Mouse (Mus musculus) kidney, adult 2 months (tissue): Measurements from ENCODE around the gene Dnajc27. TPM values are rescaled to one million over a fixed set of nuclear protein-coding genes. Genes with fewer than 3 reads are reported as not detected.

Experiments
- DNase-seq: peaks from one replicate; pipeline ENCODE4 v3.0.0; 2021
- H3K27ac ChIP-seq: fragments of 200-500 bp; 2 replicates; pipeline ENCODE4 v1.5.1; 2012; ENCODE audit warnings: low read depth, low read length, control low read depth, inconsistent platforms; ENCODE audit not compliant: insufficient read depth
- H3K27me3 ChIP-seq: fragments of 200-500 bp; replicated peaks from 2 replicates; pipeline ENCODE4 v1.6.1; 2012; ENCODE audit warnings: mild to moderate bottlenecking, moderate library complexity, low read length, inconsistent platforms; ENCODE audit not compliant: control insufficient read depth, insufficient read depth
- H3K36me3 ChIP-seq: fragments of 200-500 bp; 2 replicates; pipeline ENCODE4 v1.6.1; 2012; ENCODE audit warnings: mild to moderate bottlenecking, moderate library complexity, low read length, inconsistent platforms; ENCODE audit not compliant: control insufficient read depth, insufficient read depth
- H3K4me1 ChIP-seq: fragments of 200-500 bp; 2 replicates; pipeline ENCODE4 v1.6.1; 2011; ENCODE audit warnings: low read length; ENCODE audit not compliant: control insufficient read depth, insufficient read depth
- H3K4me3 ChIP-seq: fragments of 200-500 bp; 2 replicates; pipeline ENCODE4 v1.5.1; 2011; ENCODE audit warnings: mild to moderate bottlenecking, low read depth, low read length, control low read depth; ENCODE audit not compliant: insufficient read depth
- CTCF ChIP-seq: fragments of 200-500 bp; conservative IDR thresholded peaks from 2 replicates; pipeline ENCODE4 v1.5.1; 2011; ENCODE audit warnings: low read depth, mild to moderate bottlenecking, control low read depth, low read length, moderate library complexity, mixed read lengths; ENCODE audit not compliant: insufficient read depth, insufficient read length
- POLR2A ChIP-seq: fragments of 200-500 bp; IDR thresholded peaks from one replicate; pipeline ENCODE4 v1.6.1; 2011; ENCODE audit warnings: low read depth, low read length, control low read depth
- whole genome bisulfite sequencing: fragments of 180-500 bp; shearing (Covaris S2); methylation state at CpG from one replicate; pipeline ENCODE4 v1.1.7; 2018; 5-methylcytosine and 5-hydroxymethylcytosine counted together
- polyA plus RNA-seq: library from polyadenylated mRNA; depleted of rRNA; stranded (reverse); fragments of >200 nt; gene quantifications from 2 replicates; pipeline ENCODE4 v1.2.3, GENCODE M21; 2012

The Dnajc27 gene
- polyA plus RNA-seq, 1 experiment: 4.3 TPM

GRCm38 (mm10) chr12:4045992-4046391 is 36.4 kb upstream of the Dnajc27 start:
- Histone ChIP-seq H3K4me1 (no peaks in the 10 kb centered on the region), H3K27me3 (no peaks in the 10 kb centered on the region), H3K27ac (no peak overlapping the region), H3K4me3 (no peak overlapping the region), H3K36me3 (no peaks in the 10 kb centered on the region)
- TF ChIP-seq CTCF: no peak
- no peak for TF ChIP-seq POLR2A
- 84% methylated on average over 1 of the region's 1 CpGs for WGBS
- DNase-seq: no peak

GRCm38 (mm10) chr12:4048031-4048430 is 34.4 kb upstream of the Dnajc27 start:
- TF ChIP-seq POLR2A: no peak
- TF ChIP-seq CTCF: no peak
- WGBS: 57% methylated on average over 6 of the region's 6 CpGs

GRCm38 (mm10) chr12:4050861-4051425 is 31.4 kb upstream of the Dnajc27 start:
- H3K27ac ChIP-seq: no peak overlapping the region
- WGBS: 79% methylated on average over 9 of the region's 9 CpGs
- no peak overlapping the region for H3K4me3 ChIP-seq
- no peaks in the 10 kb centered on the region for H3K27me3 ChIP-seq
- no peaks in the 10 kb centered on the region for H3K4me1 ChIP-seq
- H3K36me3 ChIP-seq: no peaks in the 10 kb centered on the region
- TF ChIP-seq CTCF (no peak), POLR2A (no peak)
- no peak for DNase-seq

More at GRCm38 (mm10) chr12:4048031-4048430, 34.4 kb upstream of the Dnajc27 start:
- H3K4me3 ChIP-seq: no peak overlapping the region
- H3K4me1 ChIP-seq: no peaks in the 10 kb centered on the region
- no peaks in the 10 kb centered on the region for H3K36me3 ChIP-seq
- DNase-seq: no peak
- H3K27me3 ChIP-seq: no peaks in the 10 kb centered on the region
- H3K27ac ChIP-seq: no peak overlapping the region

- Histone ChIP-seq H3K27me3 (no peaks in the 10 kb centered on the region), H3K36me3 (no peaks in the 10 kb centered on the region), H3K4me1 (no peaks in the 10 kb centered on the region), H3K27ac (no peak overlapping the region), H3K4me3 (no peak overlapping the region)
- no peak for DNase-seq
- no peak for TF ChIP-seq POLR2A
- TF ChIP-seq CTCF: no peak
- WGBS: 83% methylated on average over 3 of the region's 3 CpGs
Observed at GRCm38 (mm10) chr12:4053643-4054042, 28.7 kb upstream of the Dnajc27 start.

- WGBS: 40% methylated on average over 4 of the region's 4 CpGs
- no peak for DNase-seq
- H3K27ac ChIP-seq: no peak overlapping the region
Observed at GRCm38 (mm10) chr12:4054845-4055244, 27.5 kb upstream of the Dnajc27 start.

GRCm38 (mm10) chr12:4058321-4058720 is 24.1 kb upstream of the Dnajc27 start:
- Histone ChIP-seq H3K27me3 (no peaks in the 10 kb centered on the region), H3K36me3 (no peaks in the 10 kb centered on the region), H3K4me3 (no peak overlapping the region), H3K27ac (no peak overlapping the region), H3K4me1 (no peaks in the 10 kb centered on the region)
- WGBS: 73% methylated on average over 9 of the region's 9 CpGs
- no peak for TF ChIP-seq CTCF
- no peak for TF ChIP-seq POLR2A
- no peak for DNase-seq

More at GRCm38 (mm10) chr12:4054845-4055244, 27.5 kb upstream of the Dnajc27 start:
- Histone ChIP-seq H3K36me3 (no peaks in the 10 kb centered on the region), H3K27me3 (no peaks in the 10 kb centered on the region), H3K4me1 (no peaks in the 10 kb centered on the region), H3K4me3 (no peak overlapping the region)
- TF ChIP-seq CTCF: no peak
- TF ChIP-seq POLR2A: no peak

- 89% methylated on average over 4 of the region's 4 CpGs for WGBS
- TF ChIP-seq POLR2A (no peak), CTCF (no peak)
- H3K36me3 ChIP-seq: no peaks in the 10 kb centered on the region
- H3K4me1 ChIP-seq: no peaks in the 10 kb centered on the region
- no peak overlapping the region for H3K4me3 ChIP-seq
- no peak overlapping the region for H3K27ac ChIP-seq
- DNase-seq: no peak
- no peaks in the 10 kb centered on the region for H3K27me3 ChIP-seq
Observed at GRCm38 (mm10) chr12:4059683-4060082, 22.7 kb upstream of the Dnajc27 start.
